Mouse (Mus musculus): ENCODE measurements around the gene Gm28043. TPM values are rescaled to one million over a fixed set of nuclear protein-coding genes. Genes with fewer than 3 reads are reported as not detected.

The Gm28043 gene
- total RNA-seq, 2 experiments from 2014 or later, result 1.7 to 11.6 TPM

- ATAC-seq (ENCODE audit: poor library complexity, severe bottlenecking), result no peak
Measured at GRCm38 (mm10) chr17:29623488-29623887, 8.8 kb downstream of the Gm28043 start.

- no peak for ATAC-seq (ENCODE audit: poor library complexity, severe bottlenecking)
Measured at GRCm38 (mm10) chr17:29627285-29627684, 12.6 kb downstream of the Gm28043 start.

- no peak for ATAC-seq (ENCODE audit: poor library complexity, severe bottlenecking)
Measured at GRCm38 (mm10) chr17:29628946-29629345, 14.3 kb downstream of the Gm28043 start.

GRCm38 (mm10) chr17:29629620-29630019 lies 14.9 kb downstream of the Gm28043 start:
- ATAC-seq (ENCODE audit: poor library complexity, severe bottlenecking), result no peak

GRCm38 (mm10) chr17:29632312-29632711 lies 17.6 kb downstream of the Gm28043 start:
- no peak for ATAC-seq (ENCODE audit: poor library complexity, severe bottlenecking)

- ATAC-seq (ENCODE audit: poor library complexity, severe bottlenecking), result no peak
Measured at GRCm38 (mm10) chr17:29635492-29635891, 20.8 kb downstream of the Gm28043 start.

GRCm38 (mm10) chr17:29636118-29636517 lies 21.4 kb downstream of the Gm28043 start:
- ATAC-seq (ENCODE audit: poor library complexity, severe bottlenecking), result peak; percentile 75

- ATAC-seq (ENCODE audit: poor library complexity, severe bottlenecking), result no peak
Measured at GRCm38 (mm10) chr17:29637377-29637776, 22.7 kb downstream of the Gm28043 start.

GRCm38 (mm10) chr17:29637895-29638294 lies 23.2 kb downstream of the Gm28043 start:
- peak; percentile 70 for ATAC-seq (ENCODE audit: poor library complexity, severe bottlenecking)

GRCm38 (mm10) chr17:29640971-29641370 lies 26.3 kb downstream of the Gm28043 start:
- no peak for ATAC-seq (ENCODE audit: poor library complexity, severe bottlenecking)

GRCm38 (mm10) chr17:29642219-29642618 lies 27.5 kb downstream of the Gm28043 start:
- no peak for ATAC-seq (ENCODE audit: poor library complexity, severe bottlenecking)

- ATAC-seq (ENCODE audit: poor library complexity, severe bottlenecking), result no peak
Measured at GRCm38 (mm10) chr17:29658249-29658648, 43.6 kb downstream of the Gm28043 start.

GRCm38 (mm10) chr17:29660076-29660761 lies 45.5 kb downstream of the Gm28043 start, which contains the start of gene Cmtr1:
TSS of gene Cmtr1 (plus strand) at chr17:29660595.
- peak; percentile 98 for ATAC-seq (ENCODE audit: poor library complexity, severe bottlenecking)

- ATAC-seq (ENCODE audit: poor library complexity, severe bottlenecking), result peak; percentile 43
Measured at GRCm38 (mm10) chr17:29660762-29661391, 46.2 kb downstream of the Gm28043 start.

GRCm38 (mm10) chr17:29662145-29662544 lies 47.5 kb downstream of the Gm28043 start:
- no peak for ATAC-seq (ENCODE audit: poor library complexity, severe bottlenecking)

- ATAC-seq (ENCODE audit: poor library complexity, severe bottlenecking), result no peak
Measured at GRCm38 (mm10) chr17:29668051-29668986, 53.6 kb downstream of the Gm28043 start.

- ATAC-seq (ENCODE audit: poor library complexity, severe bottlenecking), result no peak
Measured at GRCm38 (mm10) chr17:29669030-29669429, 54.4 kb downstream of the Gm28043 start.

GRCm38 (mm10) chr17:29669936-29670335 lies 55.3 kb downstream of the Gm28043 start:
- ATAC-seq (ENCODE audit: poor library complexity, severe bottlenecking), result no peak

GRCm38 (mm10) chr17:29671021-29671420 lies 56.3 kb downstream of the Gm28043 start:
- no peak for ATAC-seq (ENCODE audit: poor library complexity, severe bottlenecking)

GRCm38 (mm10) chr17:29673325-29673724 lies 58.6 kb downstream of the Gm28043 start:
- ATAC-seq (ENCODE audit: poor library complexity, severe bottlenecking), result peak; percentile 66

GRCm38 (mm10) chr17:29678526-29678925 lies 63.9 kb downstream of the Gm28043 start:
- ATAC-seq (ENCODE audit: poor library complexity, severe bottlenecking), result no peak
